Mouse (Mus musculus): ENCODE results near the gene Znrf4. TPM values are rescaled to one million over a fixed set of nuclear protein-coding genes. Genes with fewer than 3 reads are reported as not detected.

Gene Znrf4
- total and polyA plus RNA-seq, 2 experiments from 2014 or later, result 0.13 TPM; not detected in 1

- Histone ChIP-seq H3K4me3 (ENCODE audit: low read depth, low read length) (peak overlapping the region; percentile 56), H3K9me3 (ENCODE audit: low read length) (no peaks in the 10 kb centered on the region), H3K4me1 (ENCODE audit: insufficient read depth) (peaks cover 17% of the 10 kb centered on the region), H3K4me2 (ENCODE audit: low read depth) (peak overlapping the region; percentile 85), H3K36me3 (ENCODE audit: insufficient read depth) (peaks cover 3% of the 10 kb centered on the region; the same call in 1 of the 2 replicates), H3K27me3 (ENCODE audit: insufficient read depth, low read length) (no peaks in the 10 kb centered on the region), H3K9ac (peak overlapping the region; percentile 65), H3K27ac (ENCODE audit: low read depth, low read length) (peak overlapping the region; percentile 87)
- DNase-seq, result no peak
- peak; percentile 49 for TF ChIP-seq CTCF (IDR thresholded peaks at IDR 0.05; ENCODE audit: low read depth)
- 3% methylated on average over 17 of the region's 17 CpGs for WGBS
- no peak for ATAC-seq
Measured at GRCm38 (mm10) chr17:56462835-56463455, 49.3 kb downstream of the Znrf4 start.

- Histone ChIP-seq H3K9me3 (ENCODE audit: low read length) (no peaks in the 10 kb centered on the region), H3K4me3 (ENCODE audit: low read depth, low read length) (peak overlapping the region; percentile 56), H3K9ac (peak overlapping the region; percentile 65), H3K27ac (ENCODE audit: low read depth, low read length) (peak overlapping the region; percentile 87), H3K27me3 (ENCODE audit: insufficient read depth, low read length) (no peaks in the 10 kb centered on the region), H3K4me2 (ENCODE audit: low read depth) (peak overlapping the region; percentile 85), H3K36me3 (ENCODE audit: insufficient read depth) (peaks cover 11% of the 10 kb centered on the region; the same call in 1 of the 2 replicates), H3K4me1 (ENCODE audit: insufficient read depth) (peaks cover 11% of the 10 kb centered on the region; the same call in 1 of the 2 replicates)
- under 1% methylated on average over 77 of the region's 77 CpGs for WGBS
- DNase-seq (peak; percentile 97), ATAC-seq (peak; percentile 92)
- TF ChIP-seq CTCF (IDR thresholded peaks at IDR 0.05; ENCODE audit: low read depth), result no peak; the same call in 1 of the 2 replicates
Measured at GRCm38 (mm10) chr17:56461771-56462743, 50.2 kb downstream of the Znrf4 start.

Other genes starting within 250 kb of the Znrf4 start
- 1.9 and 2.5 TPM in 2 replicates for gene Ticam1, start 235.6 kb downstream of the Znrf4 start, total RNA-seq (2014; rRNA removed)
- 1.2 and 1.5 TPM in 2 replicates for gene Ticam1, start 235.6 kb downstream of the Znrf4 start, polyA plus RNA-seq (2015; fragmentation: Nextera tagmentation; extraction: Ambion mirVana)
- 8.1 and 8.5 TPM in 2 replicates for gene Plin3, start 219.6 kb downstream of the Znrf4 start, total RNA-seq (2014; rRNA removed)
- gene Plin3, start 219.6 kb downstream of the Znrf4 start, polyA plus RNA-seq (2015; fragmentation: Nextera tagmentation; extraction: Ambion mirVana), result 12.4 and 13.9 TPM in 2 replicates
- not detected in 2 replicates for gene Arrdc5, start 212.1 kb downstream of the Znrf4 start, total RNA-seq (2014; rRNA removed)
- not detected in 2 replicates for gene Arrdc5, start 212.1 kb downstream of the Znrf4 start, polyA plus RNA-seq (2015; fragmentation: Nextera tagmentation; extraction: Ambion mirVana)
- gene Uhrf1, start 209.1 kb downstream of the Znrf4 start, total RNA-seq (2014; rRNA removed), result 7.4 and 11.6 TPM in 2 replicates
- gene Uhrf1, start 209.1 kb downstream of the Znrf4 start, polyA plus RNA-seq (2015; fragmentation: Nextera tagmentation; extraction: Ambion mirVana), result 8.9 and 9.9 TPM in 2 replicates
- gene Kdm4b, start 186.4 kb downstream of the Znrf4 start, total RNA-seq (2014; rRNA removed), result 107 and 133 TPM in 2 replicates
- 46.8 and 53.2 TPM in 2 replicates for gene Kdm4b, start 186.4 kb downstream of the Znrf4 start, polyA plus RNA-seq (2015; fragmentation: Nextera tagmentation; extraction: Ambion mirVana)
- 568 and 711 TPM in 2 replicates for gene Ptprs, start 35.9 kb downstream of the Znrf4 start, total RNA-seq (2014; rRNA removed)
- gene Ptprs, start 35.9 kb downstream of the Znrf4 start, polyA plus RNA-seq (2015; fragmentation: Nextera tagmentation; extraction: Ambion mirVana), result 196 and 250 TPM in 2 replicates
- 0.33 TPM in 1 of 2 replicates, not detected in the other for gene Gm20219, start 42.0 kb upstream of the Znrf4 start, total RNA-seq (2014; rRNA removed)
- gene Gm20219, start 42.0 kb upstream of the Znrf4 start, polyA plus RNA-seq (2015; fragmentation: Nextera tagmentation; extraction: Ambion mirVana), result 0.29 and 0.40 TPM in 2 replicates
- gene Safb2, start 72.2 kb upstream of the Znrf4 start, total RNA-seq (2014; rRNA removed), result 27.2 and 35.1 TPM in 2 replicates
- 25.0 and 36.7 TPM in 2 replicates for gene Safb2, start 72.2 kb upstream of the Znrf4 start, polyA plus RNA-seq (2015; fragmentation: Nextera tagmentation; extraction: Ambion mirVana)
- gene Safb, start 72.4 kb upstream of the Znrf4 start, total RNA-seq (2014; rRNA removed), result 56.0 and 71.7 TPM in 2 replicates
- gene Safb, start 72.4 kb upstream of the Znrf4 start, polyA plus RNA-seq (2015; fragmentation: Nextera tagmentation; extraction: Ambion mirVana), result 61.8 and 82.8 TPM in 2 replicates
- 66.0 and 124 TPM in 2 replicates for gene 2410015M20Rik, start 97.3 kb upstream of the Znrf4 start, total RNA-seq (2014; rRNA removed)
- 208 and 263 TPM in 2 replicates for gene 2410015M20Rik, start 97.3 kb upstream of the Znrf4 start, polyA plus RNA-seq (2015; fragmentation: Nextera tagmentation; extraction: Ambion mirVana)
- 807 and 1,399 TPM in 2 replicates for gene Rpl36, start 101.0 kb upstream of the Znrf4 start, total RNA-seq (2014; rRNA removed)
- gene Rpl36, start 101.0 kb upstream of the Znrf4 start, polyA plus RNA-seq (2015; fragmentation: Nextera tagmentation; extraction: Ambion mirVana), result 1,145 and 1,575 TPM in 2 replicates
- gene Lonp1, start 114.5 kb upstream of the Znrf4 start, total RNA-seq (2014; rRNA removed), result 64.9 and 76.3 TPM in 2 replicates
- gene Lonp1, start 114.5 kb upstream of the Znrf4 start, polyA plus RNA-seq (2015; fragmentation: Nextera tagmentation; extraction: Ambion mirVana), result 34.2 and 38.2 TPM in 2 replicates
- 0.81 and 1.5 TPM in 2 replicates for gene Catsperd, start 115.7 kb upstream of the Znrf4 start, total RNA-seq (2014; rRNA removed)
- 0.94 and 1.2 TPM in 2 replicates for gene Catsperd, start 115.7 kb upstream of the Znrf4 start, polyA plus RNA-seq (2015; fragmentation: Nextera tagmentation; extraction: Ambion mirVana)
- gene Ranbp3, start 160.9 kb upstream of the Znrf4 start, total RNA-seq (2014; rRNA removed), result 104 and 115 TPM in 2 replicates
- 98.2 and 100 TPM in 2 replicates for gene Ranbp3, start 160.9 kb upstream of the Znrf4 start, polyA plus RNA-seq (2015; fragmentation: Nextera tagmentation; extraction: Ambion mirVana)
- gene Ndufa11, start 205.3 kb upstream of the Znrf4 start, total RNA-seq (2014; rRNA removed), result 191 TPM in 2 replicates
- 576 and 730 TPM in 2 replicates for gene Ndufa11, start 205.3 kb upstream of the Znrf4 start, polyA plus RNA-seq (2015; fragmentation: Nextera tagmentation; extraction: Ambion mirVana)
- 23.2 and 33.7 TPM in 2 replicates for gene Vmac, start 205.6 kb upstream of the Znrf4 start, total RNA-seq (2014; rRNA removed)
- gene Vmac, start 205.6 kb upstream of the Znrf4 start, polyA plus RNA-seq (2015; fragmentation: Nextera tagmentation; extraction: Ambion mirVana), result 24.3 and 26.9 TPM in 2 replicates
- 1.9 and 5.4 TPM in 2 replicates for gene Nrtn, start 245.1 kb upstream of the Znrf4 start, total RNA-seq (2014; rRNA removed)
- 2.7 and 2.8 TPM in 2 replicates for gene Nrtn, start 245.1 kb upstream of the Znrf4 start, polyA plus RNA-seq (2015; fragmentation: Nextera tagmentation; extraction: Ambion mirVana)

All from forebrain, postnatal 0 days (tissue).